Mouse (Mus musculus) embryonic stem cell, embryonic (primary cell): ENCODE measurements at regions not wholly inside any gene's neighbourhood (a gene's known extent, or its start where the extent isn't known, plus 50 kb on each side); places are given as distances from the start of the nearest gene placed in this dataset.
"Not testable (repeated sequence)": the region's sequence is repeated elsewhere in the genome, so short reads cannot be mapped to it uniquely, and the experiment has no call there.

Experiments
- CTCF ChIA-PET, 4 experiments: fragments of 300-600 bp in 2 of 4; fragments of 350-600 bp in 2 of 4; sonication (Branson Sonifier 250); formaldehyde crosslinking; loops; one replicate each; lab custom pipeline; 2022; ENCODE audit warnings: inconsistent platforms in 2 of 4; lab: Charles Lee
- POLR2A ChIA-PET, 4 experiments: fragments of 300-600 bp in 2 of 4; fragments of 350-600 bp in 2 of 4; sonication (Branson Sonifier 250); formaldehyde crosslinking; loops; one replicate each; lab custom pipeline; 2022; ENCODE audit warnings: antibody characterized with exemption in 4 of 4, inconsistent platforms in 1 of 4; lab: Charles Lee

GRCm38 (mm10) chrX:162359767-162360545, 200.4 kb upstream of the Nhs start:
- POLR2A ChIA-PET, result no interaction called here
- CTCF ChIA-PET, result interaction anchor here in 1 of 4 experiments (0.7 kb wide), 1 partner anchor 129 kb away, joined by 3 read pairs; no protein-coding TSS in a partner anchor

DNA sequence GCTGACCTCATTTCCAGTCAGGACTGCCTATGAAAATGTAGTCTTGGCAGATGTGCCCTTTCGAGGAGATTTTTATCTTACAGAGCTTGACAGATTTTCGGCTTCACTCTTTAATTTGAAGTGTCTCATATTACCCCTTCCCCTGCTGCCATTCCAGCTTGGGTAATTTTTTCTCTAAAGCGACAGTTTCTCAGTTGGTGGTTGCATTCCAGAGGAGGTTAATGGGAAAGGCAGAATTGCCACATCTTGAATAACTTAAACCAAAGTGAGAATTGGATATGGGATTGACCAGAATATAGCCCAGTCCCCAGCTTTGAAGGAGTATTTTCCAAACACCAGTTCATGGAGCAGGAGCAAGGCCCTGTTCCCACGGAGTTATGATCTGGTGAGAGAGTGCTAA, 188.8 kb upstream of the Nhs start:
- CTCF ChIA-PET, result no interaction called here
- POLR2A ChIA-PET, result interaction anchor here in 1 of 4 experiments (0.6 kb wide), 2 partner anchors 197 to 232 kb away, joined by 3 read pairs; no protein-coding TSS in a partner anchor

- POLR2A ChIA-PET, result interaction anchor here in 1 of 4 experiments (0.6 kb wide), 2 partner anchors 197 to 232 kb away, joined by 3 read pairs; no protein-coding TSS in a partner anchor
- CTCF ChIA-PET, result no interaction called here
These were observed 188.4 kb upstream of the Nhs start for GRCm38 (mm10) chrX:162347886-162348285.

GRCm38 (mm10) chrX:162345497-162346143, 186.1 kb upstream of the Nhs start:
- CTCF ChIA-PET, result no interaction called here
- POLR2A ChIA-PET, result no interaction called here

- ChIA-PET CTCF (no interaction called here), POLR2A (no interaction called here)
These were observed 172.6 kb upstream of the Nhs start for GRCm38 (mm10) chrX:162332121-162332520.

DNA sequence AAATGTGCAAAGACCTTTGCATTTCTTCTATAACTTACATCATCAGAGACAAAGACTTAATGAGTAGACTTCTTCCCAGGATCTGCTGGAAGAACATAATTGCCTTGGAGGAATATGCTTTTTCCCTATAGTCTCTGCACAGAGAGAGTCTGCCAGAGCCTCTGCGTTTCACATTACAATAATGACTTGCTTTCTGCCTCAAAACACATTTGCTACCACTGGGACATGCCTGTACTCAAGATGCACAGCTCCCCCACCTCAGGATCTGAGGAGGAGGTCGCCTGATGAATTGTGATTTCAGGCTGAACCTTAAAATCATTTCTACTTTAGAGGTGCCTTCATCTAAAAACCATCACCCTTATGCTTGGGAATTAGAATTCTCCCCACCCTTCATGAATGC, 148.1 kb upstream of the Nhs start:
- ChIA-PET POLR2A (no interaction called here), CTCF (no interaction called here)

DNA sequence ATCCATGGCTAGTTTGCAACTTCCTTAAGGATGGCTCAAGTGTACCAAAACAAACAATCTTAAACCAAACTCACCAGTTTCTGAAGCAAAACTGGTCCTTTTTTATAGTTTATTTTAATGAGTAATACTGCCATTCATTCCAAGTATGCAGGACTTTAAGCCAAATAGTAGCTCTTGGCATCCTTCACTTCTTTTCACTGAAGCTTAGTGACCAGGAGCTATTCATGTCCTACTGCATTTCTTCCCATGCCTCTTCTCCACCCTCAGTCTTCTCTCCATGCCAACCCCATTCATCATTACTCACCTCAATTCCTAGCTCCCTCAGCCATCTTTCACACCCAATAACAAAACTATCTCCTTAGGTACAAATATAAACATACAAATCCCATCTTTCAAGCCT, 144.6 kb upstream of the Nhs start:
- ChIA-PET CTCF (no interaction called here), POLR2A (no interaction called here)

DNA sequence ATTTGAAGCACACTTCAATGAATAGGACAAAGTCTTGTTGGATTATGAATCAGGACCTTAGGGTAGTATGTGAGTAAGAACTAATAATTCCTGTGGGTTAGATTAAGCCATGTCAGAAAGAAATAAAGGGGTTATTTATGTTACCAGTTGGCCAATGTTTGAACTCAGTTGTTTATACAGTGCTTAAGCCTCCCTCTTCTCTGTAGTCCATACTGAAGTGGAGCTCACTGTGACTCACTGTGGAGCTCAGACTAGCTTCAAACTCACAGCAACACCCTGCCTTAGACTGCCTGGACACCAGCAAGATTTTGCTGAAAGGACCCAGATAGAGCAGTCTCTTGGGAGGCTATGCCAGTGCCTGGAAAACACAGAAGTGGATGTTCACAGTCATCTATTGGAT, 143.3 kb upstream of the Nhs start:
- CTCF ChIA-PET, result no interaction called here
- POLR2A ChIA-PET, result no interaction called here

DNA sequence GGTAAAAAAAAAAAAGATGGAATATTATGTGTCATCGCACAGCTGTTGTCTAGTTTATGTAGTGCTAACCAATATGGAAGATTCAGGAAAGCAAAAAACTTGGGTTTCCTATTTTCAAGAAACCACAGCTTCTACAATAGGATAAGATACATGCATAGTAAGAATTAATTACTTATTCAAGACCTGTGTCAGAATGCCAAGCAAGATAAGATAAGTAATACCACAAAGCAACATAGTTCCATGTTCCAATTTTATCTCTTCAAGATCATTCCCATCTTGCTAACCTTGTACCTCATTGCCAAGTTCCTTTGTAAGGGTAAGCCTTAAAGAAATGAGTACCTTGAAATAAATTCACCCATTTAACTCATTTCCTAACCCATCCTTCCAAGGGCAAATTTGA, 131.7 kb upstream of the Nhs start:
- ChIA-PET POLR2A (no interaction called here), CTCF (no interaction called here)

DNA sequence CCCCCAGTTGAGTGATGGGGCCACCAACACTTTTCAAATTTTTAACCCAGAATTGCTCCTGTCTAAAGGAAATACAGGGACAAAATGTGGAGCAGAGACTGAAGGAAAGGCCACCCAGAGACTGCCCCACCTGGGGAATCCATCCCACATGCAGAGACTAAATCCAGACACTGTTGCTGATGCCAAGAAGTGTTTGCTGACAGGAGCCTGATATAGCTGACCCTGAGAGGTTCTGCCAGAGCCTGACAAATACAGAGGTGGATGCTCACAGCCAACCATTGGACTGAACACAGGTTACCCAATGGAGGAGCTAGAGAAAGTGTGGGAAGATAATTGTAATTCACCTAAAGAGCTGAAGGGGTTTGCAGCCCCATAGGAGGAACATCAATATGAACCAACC, 126.6 kb upstream of the Nhs start:
- POLR2A ChIA-PET, result not testable (repeated sequence)
- CTCF ChIA-PET, result interaction anchor here in 1 of 4 experiments (0.6 kb wide), 1 partner anchor 1623 kb away, joined by 4 read pairs; the partner anchor contains the start of gene Ap1s2

- CTCF ChIA-PET, result no interaction called here
These were observed 124.7 kb upstream of the Nhs start for GRCm38 (mm10) chrX:162284252-162284651.

DNA sequence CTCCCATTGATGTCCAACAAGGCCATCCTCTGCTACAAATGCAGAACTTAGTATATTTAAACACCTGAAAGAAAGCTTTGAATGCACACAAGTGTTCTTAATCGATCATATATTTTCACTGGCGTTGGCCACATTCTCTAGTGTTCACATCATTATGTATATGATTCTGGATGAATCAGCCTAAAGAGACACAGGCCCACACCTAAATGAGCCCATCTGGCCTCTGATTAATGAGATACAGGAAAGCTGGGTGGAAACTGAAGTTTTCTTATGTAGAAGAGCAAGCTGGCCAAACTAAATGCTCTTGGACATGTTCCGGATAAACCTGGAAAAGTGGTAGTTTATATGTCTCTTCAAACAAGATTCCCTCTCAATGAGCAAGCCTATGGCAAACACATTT, 123.2 kb upstream of the Nhs start:
- ChIA-PET CTCF (interaction anchor here in 1 of 4 experiments (0.7 kb wide), 1 partner anchor 468 kb away, joined by 4 read pairs; no protein-coding TSS in a partner anchor), POLR2A (no interaction called here)

More at GRCm38 (mm10) chrX:162284252-162284651, 124.7 kb upstream of the Nhs start:
- POLR2A ChIA-PET, result no interaction called here

GRCm38 (mm10) chrX:162278834-162279708, 119.5 kb upstream of the Nhs start:
- ChIA-PET CTCF (interaction anchor here in 1 of 4 experiments (1.5 kb wide), 1 partner anchor 209 kb away, joined by 6 read pairs; no protein-coding TSS in a partner anchor), POLR2A (no interaction called here)

GRCm38 (mm10) chrX:162274581-162274980, 115.1 kb upstream of the Nhs start:
- POLR2A ChIA-PET, result no interaction called here
- CTCF ChIA-PET, result no interaction called here

DNA sequence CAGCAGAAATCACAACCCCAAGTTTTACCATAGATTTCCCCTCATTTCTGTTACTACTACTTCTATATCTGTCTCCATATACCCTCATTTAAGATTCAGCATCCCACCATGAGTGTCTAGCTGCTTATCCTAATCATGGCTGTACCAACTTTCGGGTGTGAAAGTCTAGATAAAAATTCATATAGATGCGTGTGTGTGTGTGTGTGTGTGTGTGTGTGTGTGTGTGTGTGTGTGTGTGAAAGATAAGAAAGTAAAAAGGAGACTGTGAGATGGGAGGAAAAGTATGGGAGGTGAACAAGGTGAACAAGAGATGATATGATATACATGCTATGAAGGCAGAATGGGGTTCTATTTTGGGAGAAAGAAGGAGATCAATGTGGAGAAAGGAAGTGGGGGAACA, 111.7 kb upstream of the Nhs start:
- ChIA-PET POLR2A (no interaction called here), CTCF (no interaction called here)

GRCm38 (mm10) chrX:162268918-162269317, 109.4 kb upstream of the Nhs start:
- ChIA-PET CTCF (interaction anchor here in 1 of 4 experiments (0.6 kb wide), 1 partner anchor 139 kb away, joined by 3 read pairs; no protein-coding TSS in a partner anchor), POLR2A (no interaction called here)

DNA sequence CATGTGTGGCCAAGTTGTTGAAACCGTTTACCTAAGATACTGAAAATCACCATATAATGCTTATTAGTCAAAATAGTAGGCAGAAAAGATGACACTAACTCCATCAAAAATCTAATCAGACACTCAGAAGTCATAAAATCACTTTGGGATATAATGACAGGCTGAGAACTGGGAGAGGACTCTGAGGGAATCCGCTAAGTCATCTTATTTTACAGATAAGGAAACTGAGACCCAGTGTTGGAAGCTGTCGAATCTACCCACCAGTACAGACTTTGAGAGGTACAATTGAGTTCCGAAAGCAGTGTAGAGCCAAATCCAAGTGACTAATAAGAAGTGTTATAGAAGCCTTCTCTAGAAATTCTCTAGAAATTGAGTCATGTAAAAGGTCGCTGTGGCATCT, 108.6 kb upstream of the Nhs start:
- ChIA-PET CTCF (interaction anchor here in 1 of 4 experiments (0.6 kb wide), 1 partner anchor 140 kb away, joined by 3 read pairs; no protein-coding TSS in a partner anchor), POLR2A (no interaction called here)

GRCm38 (mm10) chrX:162267679-162268078, 108.1 kb upstream of the Nhs start:
- POLR2A ChIA-PET, result no interaction called here
- CTCF ChIA-PET, result interaction anchor here in 1 of 4 experiments (0.6 kb wide), 1 partner anchor 287 kb away, joined by 11 read pairs; no protein-coding TSS in a partner anchor

GRCm38 (mm10) chrX:162266769-162267168, 107.2 kb upstream of the Nhs start:
- ChIA-PET CTCF (no interaction called here), POLR2A (no interaction called here)
